ENCODE assay signal across 8 mouse cellular contexts in the genomic region with DNA sequence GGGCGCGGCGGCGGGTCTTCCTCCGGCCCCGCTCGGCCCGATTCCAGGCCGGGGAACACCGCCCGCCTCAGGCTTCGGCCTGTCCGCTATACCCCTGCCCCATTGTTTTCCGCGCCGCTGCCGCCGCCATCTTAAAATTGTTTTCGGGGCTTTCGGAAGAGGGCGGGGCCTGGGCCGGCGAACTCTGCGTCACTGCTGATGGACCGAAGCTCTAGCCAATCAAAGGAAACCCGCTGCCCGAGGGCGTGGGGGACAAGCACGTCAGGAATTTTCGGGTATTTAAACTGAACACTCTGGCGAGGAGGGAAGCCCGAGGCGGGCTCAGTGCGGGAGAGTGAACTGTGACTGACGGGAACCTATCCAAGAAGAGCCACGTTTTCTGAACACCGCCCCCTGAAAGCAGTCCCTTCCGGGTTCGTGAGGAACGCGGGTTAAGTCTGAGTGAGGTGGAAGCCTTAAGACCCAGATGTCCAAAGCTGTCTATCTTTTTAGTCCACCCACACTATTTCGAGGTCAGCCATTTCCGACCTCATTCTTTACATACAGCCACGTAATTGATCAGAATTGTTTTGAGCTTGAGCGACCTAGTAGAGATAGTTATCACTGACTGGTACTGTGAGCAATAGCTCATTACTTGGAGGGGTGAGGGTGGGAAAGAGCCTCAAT. TPM values are rescaled to one million over a fixed set of nuclear protein-coding genes. Genes with fewer than 3 reads are reported as not detected.
DNase-seq lines count a peak whose midpoint lies in the region; ATAC-seq and TF ChIP-seq lines count a peak whose summit lies in the region.

A gene (minus strand): TSS at position 122 of the 666 bp plus-strand sequence.

- no peak for TF ChIP-seq CTCF in Patski (IDR thresholded peaks at IDR 0.05)

- H3K27me3 ChIP-seq in Patski, result no peaks in the 10 kb centered on the region
- H3K27me3 ChIP-seq in hindbrain, embryonic 13.5 days, result no peaks in the 10 kb centered on the region

- in situ Hi-C loops in Patski (cut with MboI; ENCODE audit: low pct_unique_long_range_greater_than_20kb), result no loop called here

- peaks cover 38% of the 10 kb centered on the region for H3K4me1 ChIP-seq in hindbrain, embryonic 13.5 days (replicated peaks)

- H3K9ac ChIP-seq in hindbrain, embryonic 13.5 days, result peak within 1 kb of the TSS; percentile 99

- peak; percentile 98 for ATAC-seq in Patski
- peak; percentile 97 for ATAC-seq in hindbrain, embryonic 13.5 days (ENCODE audit: low FRiP score)

- no peaks in the 10 kb centered on the region for H3K9me3 ChIP-seq in hindbrain, embryonic 13.5 days

- H3K4me2 ChIP-seq in hindbrain, embryonic 13.5 days, result peak within 1 kb of the TSS; percentile 83

- H3K36me3 ChIP-seq in hindbrain, embryonic 13.5 days, result peaks cover 24% of the 10 kb centered on the region

- CTCF ChIA-PET in Patski (lab: Charles Lee), result interaction anchor here (0.8 to 1.5 kb wide), 4 partner anchors 26 to 86 kb away, joined by 3 to 4 read pairs (median 3); no protein-coding TSS in a partner anchor

- under 1% methylated on average over 45 of the region's 45 CpGs for WGBS in hindbrain, embryonic 13.5 days

- DNase-seq in Patski (ENCODE audit: low read depth, low spot score), result peak; percentile 96
- peak; percentile 97 to 98 for DNase-seq in cerebellum, postnatal 14 days
- DNase-seq in frontal cortex, postnatal 14 days (ENCODE audit: low spot score in 2 of 2), result peak; percentile 96 to 98
- DNase-seq in layer of hippocampus, postnatal 25 days (ENCODE audit: extremely low spot score in 1 of 2, low spot score in 1 of 2), result peak; percentile 91 to 93
- DNase-seq in lung, postnatal 25 days (ENCODE audit: low spot score), result peak; percentile 98
- peak; percentile 99 for DNase-seq in retina, embryonic 14.5 days (ENCODE audit: low spot score)
- peak; percentile 94 for DNase-seq in thymus, postnatal 4 days

- H3K4me3 ChIP-seq in hindbrain, embryonic 13.5 days, result peak within 1 kb of the TSS; percentile 97

- POLR2A ChIA-PET in Patski (lab: Charles Lee), result interaction anchor here (0.7 to 1.4 kb wide), 7 partner anchors 8 to 306 kb away, joined by 3 to 7 read pairs (median 3); no protein-coding TSS in a partner anchor

- peak within 1 kb of the TSS; percentile 99 for H3K27ac ChIP-seq in hindbrain, embryonic 13.5 days

RNA-seq across cellular contexts. Expression of the gene that starts here (rescaled TPM):
- polyA plus RNA-seq in Patski (2021), result 21.5 TPM
- 3.2 and 3.3 TPM in 2 replicates for polyA plus RNA-seq in hindbrain, embryonic 13.5 days (2015; fragmentation: Nextera tagmentation; extraction: Ambion mirVana)
- total RNA-seq in layer of hippocampus, postnatal 25 days (2021), result 10 to 100 TPM; 10.4 to 11.6 TPM

Comparison
In these comparisons a context has a peak if more than half of its experiments do, and no peak if none do; other contexts are left out.
1. Peak in every context shown above with its lines: DNase-seq, ATAC-seq, H3K4me3 ChIP-seq and H3K27ac ChIP-seq.